Mouse (Mus musculus): ENCODE data around the gene Gm3336.

GRCm38 (mm10) chr8:70769858-70770257, 51.5 kb downstream of the Gm3336 start:
- no peak for TF ChIP-seq POLR2A (IDR thresholded peaks at IDR 0.05; ENCODE audit: low read depth, low read length)
- TF ChIP-seq CTCF (IDR thresholded peaks at IDR 0.05; ENCODE audit: borderline replicate concordance, insufficient read depth, low read length), result no peak
